Mouse (Mus musculus) myocyte (in vitro differentiated cells): ENCODE measurements around the gene Gm20388. TPM values are rescaled to one million over a fixed set of nuclear protein-coding genes. Genes with fewer than 3 reads are reported as not detected.

Source experiments
- H3K27me3 ChIP-seq: one replicate; pipeline ENCODE4 v1.6.1; 2011; ENCODE audit not compliant: control insufficient read depth, insufficient read depth, insufficient read length
- H3K36me3 ChIP-seq: one replicate; pipeline ENCODE4 v1.6.1; 2011; ENCODE audit not compliant: control insufficient read depth, insufficient read depth
- H3K4me2 ChIP-seq: one replicate; pipeline ENCODE4 v1.6.1; 2011; ENCODE audit warnings: low read depth, control low read depth
- H3K4me3 ChIP-seq: one replicate; pipeline ENCODE4 v1.5.1; 2011; ENCODE audit warnings: mild to moderate bottlenecking, control low read depth, moderate library complexity
- H3K79me2 ChIP-seq: one replicate; pipeline ENCODE4 v1.6.1; 2011; ENCODE audit not compliant: control insufficient read depth, insufficient read depth
- H3ac ChIP-seq: one replicate; pipeline ENCODE4 v1.6.1; 2011; ENCODE audit not compliant: control insufficient read depth, insufficient read length
- CEBPB ChIP-seq: IDR thresholded peaks from 2 replicates; pipeline ENCODE4 v1.6.1; 2011; ENCODE audit warnings: mild to moderate bottlenecking, moderate library complexity; ENCODE audit not compliant: poor library complexity, insufficient read depth, severe bottlenecking
- E2F4 ChIP-seq: IDR thresholded peaks from one replicate; pipeline ENCODE4 v1.6.1; 2011; ENCODE audit warnings: mild to moderate bottlenecking, control low read depth, moderate library complexity; ENCODE audit not compliant: insufficient read depth
- MAX ChIP-seq: IDR thresholded peaks from one replicate; pipeline ENCODE4 v1.6.1; 2011; ENCODE audit warnings: low read depth, mild to moderate bottlenecking, control low read depth
- MYOD1 ChIP-seq, 3 experiments: IDR thresholded peaks; one replicate each; pipeline ENCODE4 v1.6.1; 2011; ENCODE audit warnings: control low read depth in 2 of 3, low read depth in 2 of 3, mild to moderate bottlenecking in 2 of 3, moderate library complexity in 1 of 3; ENCODE audit not compliant: insufficient read length in 2 of 3, control insufficient read depth in 1 of 3
- MYOG ChIP-seq, 3 experiments: IDR thresholded peaks; one replicate each; pipeline ENCODE4 v1.6.1; 2011; ENCODE audit warnings: control low read depth in 2 of 3, low read depth in 2 of 3, mild to moderate bottlenecking in 2 of 3; ENCODE audit not compliant: insufficient read length in 2 of 3, control insufficient read depth in 1 of 3, insufficient read depth in 1 of 3
- POLR2A ChIP-seq: IDR thresholded peaks from one replicate; pipeline ENCODE4 v1.6.1; 2011; ENCODE audit warnings: low read depth, mild to moderate bottlenecking, control low read depth, moderate library complexity; ENCODE audit not compliant: insufficient read length
- POLR2AphosphoS2 ChIP-seq: IDR thresholded peaks from one replicate; pipeline ENCODE4 v1.6.1; 2011; ENCODE audit warnings: low read depth, control low read depth; ENCODE audit not compliant: insufficient read length
- REST ChIP-seq: IDR thresholded peaks from one replicate; pipeline ENCODE4 v1.6.1; 2011; ENCODE audit warnings: mild to moderate bottlenecking, control low read depth, moderate library complexity; ENCODE audit not compliant: insufficient read depth, insufficient read length
- SRF ChIP-seq: IDR thresholded peaks from one replicate; pipeline ENCODE4 v1.6.1; 2011; ENCODE audit warnings: low read depth; ENCODE audit not compliant: control insufficient read depth, insufficient read length
- TCF12 ChIP-seq: IDR thresholded peaks from one replicate; pipeline ENCODE4 v1.6.1; 2011; ENCODE audit warnings: mild to moderate bottlenecking, control low read depth; ENCODE audit not compliant: poor library complexity, insufficient read depth, severe bottlenecking
- TCF3 ChIP-seq: IDR thresholded peaks from one replicate; pipeline ENCODE4 v1.6.1; 2011; ENCODE audit warnings: low read depth, control low read depth; ENCODE audit not compliant: insufficient read length
- USF1 ChIP-seq: IDR thresholded peaks from one replicate; pipeline ENCODE4 v1.6.1; 2011; ENCODE audit warnings: low read depth, mild to moderate bottlenecking, control low read depth, moderate library complexity
- polyA plus RNA-seq: library from polyadenylated mRNA; unstranded; fragments of >200 nt; fragmentation: generic; extraction: Trizol; gene quantifications from one replicate; pipeline ENCODE4 v1.2.1, GENCODE M21; 2012; ENCODE audit warnings: missing spikeins

Gene Gm20388
- polyA plus RNA-seq, 1 experiment: 15.3 TPM

GRCm38 (mm10) chr8:120412357-120412756 lies 501.7 kb downstream of the Gm20388 start:
- no peak for TF ChIP-seq E2F4
- TF ChIP-seq CEBPB: no peak
- no peak for TF ChIP-seq SRF
- TF ChIP-seq MYOG (IDR thresholded peaks at IDR 0.05; ENCODE audit: control insufficient read depth in 1 of 3, insufficient read depth in 1 of 3, insufficient read length in 2 of 3, low read depth in 2 of 3): no peak
- no peak for TF ChIP-seq POLR2AphosphoS2
- no peak for TF ChIP-seq TCF3
- no peak for TF ChIP-seq TCF12
- no peak for TF ChIP-seq USF1
- no peak for TF ChIP-seq MAX
- no peak for TF ChIP-seq REST
- no peak for TF ChIP-seq POLR2A
- TF ChIP-seq MYOD1 (IDR thresholded peaks at IDR 0.05; ENCODE audit: control insufficient read depth in 1 of 3, insufficient read length in 2 of 3, low read depth in 2 of 3): no peak
- Histone ChIP-seq H3ac (no peak overlapping the region), H3K4me3 (no peak overlapping the region), H3K36me3 (no peaks in the 10 kb centered on the region), H3K4me2 (no peak overlapping the region), H3K79me2 (no peaks in the 10 kb centered on the region), H3K27me3 (no peaks in the 10 kb centered on the region)

- H3ac ChIP-seq: no peak overlapping the region
- no peak overlapping the region for H3K4me2 ChIP-seq
- no peaks in the 10 kb centered on the region for H3K36me3 ChIP-seq
- no peak overlapping the region for H3K4me3 ChIP-seq
- no peak for TF ChIP-seq MAX
- no peak for TF ChIP-seq USF1
- no peak for TF ChIP-seq REST
- TF ChIP-seq TCF3: no peak
- no peak for TF ChIP-seq MYOG (IDR thresholded peaks at IDR 0.05; ENCODE audit: control insufficient read depth in 1 of 3, insufficient read depth in 1 of 3, insufficient read length in 2 of 3, low read depth in 2 of 3)
- TF ChIP-seq E2F4: no peak
- no peak for TF ChIP-seq CEBPB
- TF ChIP-seq POLR2AphosphoS2: no peak
- no peak for TF ChIP-seq SRF
- TF ChIP-seq POLR2A: no peak
- TF ChIP-seq MYOD1 (IDR thresholded peaks at IDR 0.05; ENCODE audit: control insufficient read depth in 1 of 3, insufficient read length in 2 of 3, low read depth in 2 of 3): no peak
- no peak for TF ChIP-seq TCF12
- no peaks in the 10 kb centered on the region for H3K79me2 ChIP-seq
- H3K27me3 ChIP-seq: no peaks in the 10 kb centered on the region
Observed at GRCm38 (mm10) chr8:120412911-120413625, 502.4 kb downstream of the Gm20388 start.

GRCm38 (mm10) chr8:120413626-120413988 lies 503.0 kb downstream of the Gm20388 start:
- H3K79me2 ChIP-seq: no peaks in the 10 kb centered on the region
- TF ChIP-seq CEBPB (no peak), POLR2AphosphoS2 (no peak), USF1 (no peak), E2F4 (no peak), TCF12 (no peak), REST (no peak), MAX (no peak), TCF3 (no peak), POLR2A (no peak), MYOG (IDR thresholded peaks at IDR 0.05; ENCODE audit: control insufficient read depth in 1 of 3, insufficient read depth in 1 of 3, insufficient read length in 2 of 3, low read depth in 2 of 3) (no peak), MYOD1 (IDR thresholded peaks at IDR 0.05; ENCODE audit: control insufficient read depth in 1 of 3, insufficient read length in 2 of 3, low read depth in 2 of 3) (no peak), SRF (no peak)
- H3K36me3 ChIP-seq: no peaks in the 10 kb centered on the region
- H3K4me2 ChIP-seq: no peak overlapping the region
- H3ac ChIP-seq: no peak overlapping the region
- H3K27me3 ChIP-seq: no peaks in the 10 kb centered on the region
- no peak overlapping the region for H3K4me3 ChIP-seq

GRCm38 (mm10) chr8:120414216-120414615 lies 503.6 kb downstream of the Gm20388 start:
- no peaks in the 10 kb centered on the region for H3K36me3 ChIP-seq
- TF ChIP-seq POLR2AphosphoS2: no peak
- TF ChIP-seq USF1: no peak
- TF ChIP-seq TCF12: no peak
- TF ChIP-seq CEBPB: no peak
- TF ChIP-seq REST: no peak
- TF ChIP-seq E2F4: no peak
- TF ChIP-seq SRF: no peak
- TF ChIP-seq POLR2A: no peak
- TF ChIP-seq MYOD1 (IDR thresholded peaks at IDR 0.05; ENCODE audit: control insufficient read depth in 1 of 3, insufficient read length in 2 of 3, low read depth in 2 of 3): no peak
- TF ChIP-seq MAX: no peak
- no peak for TF ChIP-seq TCF3
- no peak for TF ChIP-seq MYOG (IDR thresholded peaks at IDR 0.05; ENCODE audit: control insufficient read depth in 1 of 3, insufficient read depth in 1 of 3, insufficient read length in 2 of 3, low read depth in 2 of 3)
- H3K4me2 ChIP-seq: no peak overlapping the region
- H3K27me3 ChIP-seq: no peaks in the 10 kb centered on the region
- no peak overlapping the region for H3K4me3 ChIP-seq
- H3ac ChIP-seq: no peak overlapping the region
- no peaks in the 10 kb centered on the region for H3K79me2 ChIP-seq
